Mouse (Mus musculus) gastrocnemius, postnatal 36 days (tissue): Measurements from ENCODE around the gene Srrt. TPM values are rescaled to one million over a fixed set of nuclear protein-coding genes. Genes with fewer than 3 reads are reported as not detected.

Experiments
- DNase-seq, 2 experiments: peaks; one replicate each; pipeline ENCODE4 v3.0.0; 2022
- intact Hi-C: fragments of 180-260 bp; cut with DNase I; formaldehyde crosslinking; loops from one replicate; pipeline ENCODE4 v1.15.1; 2025
- total RNA-seq, 2 experiments: library from RNA; stranded (reverse); gene quantifications; 2 replicates each; pipeline ENCODE4 v1.2.3; 2021

The Srrt gene
- total RNA-seq, 2 experiments from 2014 or later, result 27.7 to 39.8 TPM

- peak in 1 of 2 experiments; percentile 41 for DNase-seq
- intact Hi-C loops, result no loop called here
These were observed 31.3 kb upstream of the Srrt start for GRCm38 (mm10) chr5:137338663-137339289.

- peak; percentile 81 to 89 for DNase-seq
- intact Hi-C loops, result no loop called here
These were observed 30.8 kb upstream of the Srrt start for GRCm38 (mm10) chr5:137338256-137338655.

- intact Hi-C loops, result no loop called here
These were observed 29.7 kb upstream of the Srrt start for GRCm38 (mm10) chr5:137337190-137337589.

GRCm38 (mm10) chr5:137335066-137335465 lies 27.6 kb upstream of the Srrt start:
- intact Hi-C loops, result loop anchor here (2.0 kb wide), 1 partner anchor 48 kb away; no protein-coding TSS in a partner anchor
- no peak for DNase-seq

More at GRCm38 (mm10) chr5:137337190-137337589, 29.7 kb upstream of the Srrt start:
- DNase-seq, result no peak

GRCm38 (mm10) chr5:137334317-137334716 lies 26.8 kb upstream of the Srrt start:
- no peak for DNase-seq
- intact Hi-C loops, result loop anchor here (2.0 kb wide), 1 partner anchor 48 kb away; no protein-coding TSS in a partner anchor

GRCm38 (mm10) chr5:137333512-137334174 lies 26.2 kb upstream of the Srrt start, which contains the start of gene Slc12a9:
Slc12a9 (minus strand) TSS chr5:137333597.
- intact Hi-C loops, result loop anchor here (2.0 kb wide), 1 partner anchor 49 kb away; no protein-coding TSS in a partner anchor
- peak; percentile 92 to 93 for DNase-seq

GRCm38 (mm10) chr5:137332857-137333511 lies 25.5 kb upstream of the Srrt start:
- intact Hi-C loops, result no loop called here
- no peak for DNase-seq

- DNase-seq, result no peak
- intact Hi-C loops, result no loop called here
These were observed 23.4 kb upstream of the Srrt start for GRCm38 (mm10) chr5:137330910-137331309.

GRCm38 (mm10) chr5:137320996-137321395 lies 13.5 kb upstream of the Srrt start:
- no peak for DNase-seq
- intact Hi-C loops, result no loop called here

- DNase-seq, result no peak
- intact Hi-C loops, result no loop called here
These were observed 11.1 kb upstream of the Srrt start for GRCm38 (mm10) chr5:137318570-137318969.

GRCm38 (mm10) chr5:137317361-137317760 lies 9.9 kb upstream of the Srrt start:
- intact Hi-C loops, result no loop called here
- DNase-seq, result no peak

- intact Hi-C loops, result no loop called here
- no peak for DNase-seq
These were observed 7.8 kb upstream of the Srrt start for GRCm38 (mm10) chr5:137315084-137315903.

GRCm38 (mm10) chr5:137314193-137315083 lies 7.0 kb upstream of the Srrt start, which contains the start of gene Trip6:
Trip6 (minus strand) TSS chr5:137314404.
- peak; percentile 89 to 91 for DNase-seq
- intact Hi-C loops, result loop anchor here (5.0 kb wide), 1 partner anchor 188 kb away; the partner anchor contains the start of gene Pop7

- intact Hi-C loops, result loop anchor here (5.0 kb wide), 1 partner anchor 189 kb away; the partner anchor contains the start of gene Pop7
- no peak for DNase-seq
These were observed 6.2 kb upstream of the Srrt start for GRCm38 (mm10) chr5:137313466-137314192.

GRCm38 (mm10) chr5:137308356-137308755 lies 882 bp upstream of the Srrt start:
- no peak for DNase-seq
- intact Hi-C loops, result no loop called here

GRCm38 (mm10) chr5:137306439-137307005 lies 952 bp downstream of the Srrt start:
- DNase-seq, result no peak
- intact Hi-C loops, result no loop called here

GRCm38 (mm10) chr5:137305822-137306221 lies 1.7 kb downstream of the Srrt start:
- intact Hi-C loops, result no loop called here
- DNase-seq, result no peak

- intact Hi-C loops, result no loop called here
- DNase-seq, result no peak
These were observed 2.7 kb downstream of the Srrt start for GRCm38 (mm10) chr5:137304816-137305215.
